Mouse (Mus musculus) CH12.LX (cell line): ENCODE results near the gene Ubn2. TPM values are rescaled to one million over a fixed set of nuclear protein-coding genes. Genes with fewer than 3 reads are reported as not detected.

ENCODE experiments used
- DNase-seq: peaks from one replicate; pipeline ENCODE4 v3.0.0-alpha.2; 2013; ENCODE audit errors: extremely low read depth
- H3K27ac ChIP-seq: 2 replicates; pipeline ENCODE4 v1.5.1; 2012; ENCODE audit warnings: low read depth, mild to moderate bottlenecking, control low read depth, moderate library complexity; ENCODE audit not compliant: insufficient read depth
- H3K27me3 ChIP-seq: replicated peaks from 2 replicates; pipeline ENCODE3; 2012; ENCODE audit warnings: inconsistent platforms
- H3K36me3 ChIP-seq, 2 experiments: replicated peaks in 1 of 2; 2 replicates each; pipeline versions ENCODE3 to v1.6.1; 2012; ENCODE audit warnings: inconsistent platforms in 1 of 2, low read length in 1 of 2, mild to moderate bottlenecking in 1 of 2, mixed read lengths in 1 of 2, moderate library complexity in 1 of 2; ENCODE audit not compliant: control insufficient read depth in 1 of 2, insufficient read depth in 1 of 2
- H3K4me1 ChIP-seq, 2 experiments: 2 replicates each; pipeline ENCODE4 v1.6.1; 2012; ENCODE audit warnings: inconsistent platforms in 1 of 2, moderate library complexity in 1 of 2; ENCODE audit not compliant: insufficient read depth in 2 of 2, control insufficient read depth in 1 of 2
- H3K4me2 ChIP-seq: 2 replicates; pipeline ENCODE4 v1.6.1; 2012; ENCODE audit warnings: low read depth, mild to moderate bottlenecking, control low read depth; ENCODE audit not compliant: poor library complexity, insufficient read depth, severe bottlenecking
- H3K4me3 ChIP-seq, 3 experiments: fragments of 150-350 bp in 1 of 3; sonication (generic) in 1 of 3; replicated peaks in 1 of 3; 2 replicates each; pipeline versions ENCODE3 to v1.5.1; 2011 to 2012; ENCODE audit warnings: low read depth in 2 of 3, low read length in 2 of 3, mild to moderate bottlenecking in 2 of 3, moderate library complexity in 2 of 3, control low read depth in 1 of 3, improper control_type of control experiment in 1 of 3, inconsistent platforms in 1 of 3, mixed read lengths in 1 of 3; ENCODE audit not compliant: poor library complexity in 1 of 3
- H3K79me2 ChIP-seq: replicated peaks from 2 replicates; pipeline ENCODE4 v1.6.1; 2012; ENCODE audit warnings: mild to moderate bottlenecking, moderate library complexity; ENCODE audit not compliant: control insufficient read depth, poor library complexity, insufficient read depth, severe bottlenecking; ENCODE audit errors: extremely low read depth
- H3K9ac ChIP-seq: 2 replicates; pipeline ENCODE4 v1.6.1; 2012; ENCODE audit warnings: low read depth, mild to moderate bottlenecking, control low read depth, moderate library complexity; ENCODE audit not compliant: insufficient read depth
- H3K9me3 ChIP-seq: replicated peaks from 2 replicates; pipeline ENCODE3; 2012; ENCODE audit warnings: low read length, inconsistent platforms, mixed read lengths
- CHD1 ChIP-seq: IDR thresholded peaks from 2 replicates; pipeline ENCODE4 v1.6.1; 2012; ENCODE audit warnings: low read depth, low read length, improper control_type of control experiment, inconsistent platforms
- CHD2 ChIP-seq: IDR thresholded peaks from 2 replicates; pipeline ENCODE4 v1.6.1; 2011; ENCODE audit warnings: low read length, improper control_type of control experiment
- CTCF ChIP-seq, 2 experiments: IDR thresholded peaks in 1 of 2; conservative IDR thresholded peaks in 1 of 2; 2 replicates each; pipeline ENCODE4 v1.5.1; 2011 to 2012; ENCODE audit warnings: low read depth in 2 of 2, low read length in 2 of 2, improper control_type of control experiment in 1 of 2, inconsistent platforms in 1 of 2, mild to moderate bottlenecking in 1 of 2, moderate library complexity in 1 of 2
- E2F4 ChIP-seq: IDR thresholded peaks from 2 replicates; pipeline ENCODE4 v1.6.1; 2011; ENCODE audit warnings: low read depth, low read length, improper control_type of control experiment; ENCODE audit not compliant: insufficient replicate concordance
- ELF1 ChIP-seq: IDR thresholded peaks from 2 replicates; pipeline ENCODE4 v1.6.1; 2014; ENCODE audit warnings: low read depth, mild to moderate bottlenecking, inconsistent platforms, low read length, improper control_type of control experiment
- EP300 ChIP-seq: IDR thresholded peaks from 2 replicates; pipeline ENCODE4 v1.6.1; 2011; ENCODE audit warnings: low read length, improper control_type of control experiment
- GABPA ChIP-seq: IDR thresholded peaks from 2 replicates; pipeline ENCODE4 v1.6.1; 2012; ENCODE audit warnings: low read depth, low read length, improper control_type of control experiment, inconsistent platforms; ENCODE audit not compliant: insufficient replicate concordance
- IRF4 ChIP-seq: IDR thresholded peaks from 2 replicates; pipeline ENCODE4 v1.6.1; 2014; ENCODE audit warnings: low read depth, mild to moderate bottlenecking, inconsistent platforms, low read length, improper control_type of control experiment
- JUN ChIP-seq: IDR thresholded peaks from 2 replicates; pipeline ENCODE4 v1.6.1; 2011; ENCODE audit warnings: low read depth, mild to moderate bottlenecking, low read length, improper control_type of control experiment, moderate library complexity; ENCODE audit not compliant: insufficient read depth
- MAX ChIP-seq: IDR thresholded peaks from 2 replicates; pipeline ENCODE4 v1.6.1; 2011; ENCODE audit warnings: low read length, improper control_type of control experiment
- MAZ ChIP-seq: IDR thresholded peaks from 2 replicates; pipeline ENCODE4 v1.6.1; 2012; ENCODE audit warnings: low read depth, mild to moderate bottlenecking, inconsistent platforms, low read length, improper control_type of control experiment, moderate library complexity
- MXI1 ChIP-seq: IDR thresholded peaks from 2 replicates; pipeline ENCODE4 v1.6.1; 2011; ENCODE audit warnings: mild to moderate bottlenecking, low read depth, low read length, improper control_type of control experiment
- MYC ChIP-seq: IDR thresholded peaks from 2 replicates; pipeline ENCODE4 v1.6.1; 2011; ENCODE audit warnings: low read depth, mild to moderate bottlenecking, improper control_type of control experiment, low read length
- PAX5 ChIP-seq: IDR thresholded peaks from 2 replicates; pipeline ENCODE4 v1.6.1; 2012; ENCODE audit warnings: low read length, inconsistent platforms, mixed read lengths
- POLR2A ChIP-seq: IDR thresholded peaks from 2 replicates; pipeline ENCODE4 v1.6.1; 2011; ENCODE audit warnings: low read depth, mild to moderate bottlenecking, improper control_type of control experiment, low read length
- RCOR1 ChIP-seq: conservative IDR thresholded peaks from 2 replicates; pipeline ENCODE4 v1.6.1; 2012; ENCODE audit warnings: low read depth, mild to moderate bottlenecking, inconsistent platforms, low read length, improper control_type of control experiment
- SMC3 ChIP-seq: IDR thresholded peaks from 2 replicates; pipeline ENCODE4 v1.6.1; 2011; ENCODE audit warnings: low read depth, low read length, improper control_type of control experiment
- TBP ChIP-seq: conservative IDR thresholded peaks from 2 replicates; pipeline ENCODE4 v1.6.1; 2011; ENCODE audit warnings: low read depth, low read length, improper control_type of control experiment
- TCF12 ChIP-seq: IDR thresholded peaks from 2 replicates; pipeline ENCODE4 v1.6.1; 2014; ENCODE audit warnings: low read depth, mild to moderate bottlenecking, inconsistent platforms, low read length, improper control_type of control experiment
- USF1 ChIP-seq: IDR thresholded peaks from 2 replicates; pipeline ENCODE4 v1.6.1; 2014; ENCODE audit warnings: low read depth, mild to moderate bottlenecking, inconsistent platforms, low read length, improper control_type of control experiment
- ZKSCAN1 ChIP-seq: IDR thresholded peaks from 2 replicates; pipeline ENCODE4 v1.6.1; 2012; ENCODE audit warnings: low read depth, inconsistent platforms, low read length, improper control_type of control experiment, borderline replicate concordance
- ZMIZ1 ChIP-seq: IDR thresholded peaks from 2 replicates; pipeline ENCODE4 v1.6.1; 2012; ENCODE audit warnings: low read depth, mild to moderate bottlenecking, inconsistent platforms, low read length, improper control_type of control experiment
- ZNF384 ChIP-seq: IDR thresholded peaks from 2 replicates; pipeline ENCODE4 v1.6.1; 2012; ENCODE audit warnings: low read depth, low read length, improper control_type of control experiment, inconsistent platforms
- dilution Hi-C: fragments of 300-500 bp; cut with MboI; formaldehyde crosslinking; loops from 2 replicates; pipeline ENCODE4 v1.14.3; 2020; ENCODE audit warnings: low sequenced_read_pairs; ENCODE audit not compliant: extremely low pct_unique_long_range_greater_than_20kb, extremely low pct_ligation_motif_present
- in situ Hi-C: fragments of 300-500 bp; cut with MboI; formaldehyde crosslinking; loops from 3 replicates; pipeline ENCODE4 v1.14.3; 2019; ENCODE audit warnings: low sequenced_read_pairs, low pct_ligation_motif_present, low pct_unique_long_range_greater_than_20kb, mixed read lengths
- polyA plus RNA-seq: library from polyadenylated mRNA; unstranded; fragments of >175 nt; gene quantifications from 2 replicates; pipeline ENCODE4 v1.2.1, GENCODE M21; 2012; ENCODE audit warnings: low read depth; ENCODE audit not compliant: insufficient read length
- total RNA-seq, 2 experiments: library from RNA; depleted of rRNA; stranded (reverse); fragments of 300-350 nt in 1 of 2; fragments of >200 nt in 1 of 2; gene quantifications; 2 replicates each; pipeline ENCODE4 v1.2.3; 2012 to 2014

Ubn2 gene
- total and polyA plus RNA-seq, 3 experiments, result 4.7 to 7.2 (median 5.2) TPM

GRCm38 (mm10) chr6:38512830-38513229, 79.1 kb downstream of the Ubn2 start:
- dilution Hi-C loops (no loop called here), in situ Hi-C loops (no loop called here)
- H3K4me2 ChIP-seq, result no peak overlapping the region
- H3K9ac ChIP-seq, result no peak overlapping the region
- no peaks in the 10 kb centered on the region for H3K79me2 ChIP-seq
- TF ChIP-seq MAZ (no peak), ZMIZ1 (no peak), ELF1 (no peak), CHD2 (no peak), CHD1 (no peak), EP300 (no peak), ZNF384 (no peak), GABPA (no peak), MYC (no peak), MAX (no peak)
- H3K27me3 ChIP-seq, result no peaks in the 10 kb centered on the region
- peak; percentile 6 for DNase-seq
- no peak overlapping the region for H3K27ac ChIP-seq
- no peak overlapping the region for H3K4me3 ChIP-seq
- no peaks in the 10 kb centered on the region for H3K9me3 ChIP-seq
- peaks cover 0 to 11% of the 10 kb centered on the region in 2 experiments for H3K36me3 ChIP-seq
- H3K4me1 ChIP-seq, result peaks cover 0 to 4% of the 10 kb centered on the region in 2 experiments; a peak in 1 of 4 replicates

- Histone ChIP-seq H3K27me3 (no peaks in the 10 kb centered on the region), H3K4me3 (no peak overlapping the region), H3K4me2 (no peak overlapping the region), H3K9ac (no peak overlapping the region), H3K9me3 (no peaks in the 10 kb centered on the region), H3K4me1 (peaks cover 0 to 4% of the 10 kb centered on the region in 2 experiments; a peak in 1 of 4 replicates), H3K27ac (no peak overlapping the region), H3K36me3 (peaks cover 0 to 5% of the 10 kb centered on the region in 2 experiments), H3K79me2 (no peaks in the 10 kb centered on the region)
- TF ChIP-seq TCF12, result no peak
- TF ChIP-seq MXI1, result no peak
- TF ChIP-seq PAX5, result no peak
- no peak for TF ChIP-seq IRF4
- no peak for TF ChIP-seq CHD1
- no peak for TF ChIP-seq EP300
- no peak for TF ChIP-seq CTCF (conservative IDR thresholded peaks at IDR 0.05 in 1 of 2, IDR thresholded peaks at IDR 0.05 in 1 of 2; ENCODE audit: low read depth in 2 of 2, low read length in 2 of 2)
- no peak for TF ChIP-seq POLR2A
- no peak for TF ChIP-seq MAX
- no peak for TF ChIP-seq E2F4
- no peak for TF ChIP-seq JUN
- TF ChIP-seq USF1, result no peak
- TF ChIP-seq ZKSCAN1, result no peak
- TF ChIP-seq RCOR1, result no peak
- no peak for TF ChIP-seq TBP
- TF ChIP-seq SMC3, result no peak
- no peak for DNase-seq
- dilution Hi-C loops (no loop called here), in situ Hi-C loops (no loop called here)
These were observed 81.5 kb downstream of the Ubn2 start for GRCm38 (mm10) chr6:38515201-38515600.
